Mouse (Mus musculus): ENCODE results near the gene Rasl10a.
A peak's percentile ranks its signal among the peaks of the same experiment; 100 is the strongest.

Rasl10a gene

GRCm38 (mm10) chr11:5052200-5052854, 5.6 kb upstream of the Rasl10a start:
- no peak for DNase-seq (ENCODE audit: low spot score in 2 of 2)

- DNase-seq (ENCODE audit: low spot score in 2 of 2) = no peak
Observed at GRCm38 (mm10) chr11:5054151-5054550, 3.8 kb upstream of the Rasl10a start.

DNA sequence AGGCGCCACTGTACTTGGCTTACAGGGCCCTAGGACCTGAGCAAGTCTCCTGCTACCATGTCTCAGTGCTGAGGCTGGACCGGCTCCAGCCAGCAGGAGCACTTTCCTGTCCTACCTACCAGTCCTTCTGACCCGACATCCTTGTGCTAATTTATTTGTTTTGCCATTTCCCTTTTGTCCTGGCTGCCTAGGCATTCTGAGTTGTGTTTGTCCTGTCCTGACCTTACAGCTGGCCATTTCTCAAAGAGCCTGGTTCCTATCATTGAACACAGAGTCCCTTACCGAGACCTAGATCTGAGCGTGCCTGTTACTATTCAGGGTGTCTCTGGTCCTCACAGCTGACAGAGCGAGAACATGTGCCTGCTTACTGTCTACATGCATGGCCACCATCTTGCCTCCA, 3.1 kb upstream of the Rasl10a start:
- DNase-seq (ENCODE audit: low spot score in 2 of 2) = no peak

DNA sequence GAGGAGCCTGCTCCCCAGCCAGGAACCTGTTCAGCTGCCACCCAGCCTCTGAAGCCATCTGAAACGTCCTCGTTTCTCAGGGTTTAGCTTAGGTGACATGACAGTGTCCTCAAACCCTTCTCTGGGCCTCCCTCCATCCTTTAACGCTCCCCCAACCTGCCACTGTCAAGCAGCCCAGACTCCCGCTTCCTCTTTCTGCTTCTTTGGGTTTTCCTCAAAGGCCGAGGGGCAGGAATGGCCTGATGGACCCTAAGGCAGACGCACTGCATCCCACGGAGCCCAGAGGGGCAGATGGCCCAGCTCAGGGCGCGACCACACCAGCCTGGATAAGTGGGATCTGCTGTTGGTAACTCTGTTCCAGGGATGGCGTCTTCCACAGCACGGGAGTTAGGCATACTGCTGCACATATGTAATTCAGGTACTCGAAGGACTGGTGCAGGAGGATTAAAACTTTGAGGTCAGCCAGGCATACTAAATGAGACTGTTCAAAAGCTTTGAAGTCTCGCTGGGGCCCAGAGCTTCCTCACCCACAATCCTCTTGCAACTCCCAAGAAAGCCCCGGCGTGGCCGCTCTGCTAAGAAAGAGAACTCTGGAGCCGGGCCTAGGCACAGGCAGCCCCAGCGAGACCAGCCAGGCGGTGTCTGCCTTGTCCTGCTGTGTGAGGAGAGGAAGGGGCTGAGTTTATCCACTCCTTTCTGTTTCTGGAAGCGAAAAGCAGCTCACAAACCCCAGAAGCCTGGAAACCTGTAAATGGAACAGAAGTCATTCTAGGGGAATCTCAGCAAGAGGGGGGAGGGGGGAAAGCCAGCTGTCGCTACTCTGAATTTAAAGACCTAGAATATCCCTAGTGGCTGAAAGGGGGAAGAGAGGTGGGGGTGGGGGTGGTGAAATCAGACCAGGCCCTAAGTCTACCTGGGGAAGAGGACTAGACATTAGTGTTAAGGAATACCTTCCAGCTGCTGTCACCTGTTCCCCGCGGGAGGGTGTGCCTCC, 1.7 kb upstream of the Rasl10a start:
- DNase-seq (ENCODE audit: low spot score in 2 of 2) = no peak

DNA sequence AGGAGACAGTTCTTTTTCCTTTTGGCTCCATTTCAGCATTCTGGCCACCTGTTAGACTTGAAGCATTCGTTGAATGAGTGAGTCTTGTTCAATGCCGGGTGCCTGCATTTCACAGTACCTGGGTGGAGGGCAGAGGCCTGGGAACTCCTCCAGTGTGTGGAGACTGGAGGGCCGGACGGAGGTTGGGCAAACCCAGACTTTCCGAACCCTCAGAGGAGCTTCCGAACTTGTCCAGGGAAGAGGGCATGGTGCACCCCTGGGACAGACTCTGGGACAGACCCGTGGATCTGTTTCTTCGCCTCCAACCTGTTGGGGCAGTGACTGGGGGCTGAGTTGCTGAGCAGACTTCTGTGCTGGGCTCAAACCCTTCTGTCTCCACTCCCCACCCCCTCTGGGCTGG, 864 bp upstream of the Rasl10a start:
- DNase-seq (ENCODE audit: low spot score in 2 of 2) = no peak

- DNase-seq (ENCODE audit: low spot score in 2 of 2) = no peak
Observed at GRCm38 (mm10) chr11:5057541-5057855, 430 bp upstream of the Rasl10a start.

GRCm38 (mm10) chr11:5058783-5059182, 855 bp downstream of the Rasl10a start:
- DNase-seq (ENCODE audit: low spot score in 2 of 2) = no peak

DNA sequence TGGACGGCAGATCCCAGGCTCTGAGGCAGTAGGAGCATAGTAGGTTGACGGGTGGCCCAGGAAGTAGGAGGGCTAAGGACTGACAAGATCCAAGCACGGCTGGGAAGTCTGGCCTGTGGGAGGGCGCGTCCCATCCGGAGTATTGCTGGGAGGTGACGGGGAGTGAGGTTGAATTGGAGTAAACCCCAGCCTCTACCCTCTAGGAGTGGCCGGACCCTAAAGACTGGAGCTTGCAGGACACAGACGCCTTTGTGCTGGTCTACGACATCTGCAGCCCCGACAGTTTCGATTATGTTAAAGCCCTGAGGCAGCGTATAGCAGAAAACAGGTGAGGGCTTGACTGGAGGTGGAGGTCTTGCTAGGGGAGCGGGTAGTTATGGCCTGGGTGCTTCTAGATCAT, 1.3 kb downstream of the Rasl10a start:
- no peak for DNase-seq (ENCODE audit: low spot score in 2 of 2)

GRCm38 (mm10) chr11:5059704-5060156, 1.8 kb downstream of the Rasl10a start:
- DNase-seq (ENCODE audit: low spot score in 2 of 2) = peak; percentile 35 to 60

DNA sequence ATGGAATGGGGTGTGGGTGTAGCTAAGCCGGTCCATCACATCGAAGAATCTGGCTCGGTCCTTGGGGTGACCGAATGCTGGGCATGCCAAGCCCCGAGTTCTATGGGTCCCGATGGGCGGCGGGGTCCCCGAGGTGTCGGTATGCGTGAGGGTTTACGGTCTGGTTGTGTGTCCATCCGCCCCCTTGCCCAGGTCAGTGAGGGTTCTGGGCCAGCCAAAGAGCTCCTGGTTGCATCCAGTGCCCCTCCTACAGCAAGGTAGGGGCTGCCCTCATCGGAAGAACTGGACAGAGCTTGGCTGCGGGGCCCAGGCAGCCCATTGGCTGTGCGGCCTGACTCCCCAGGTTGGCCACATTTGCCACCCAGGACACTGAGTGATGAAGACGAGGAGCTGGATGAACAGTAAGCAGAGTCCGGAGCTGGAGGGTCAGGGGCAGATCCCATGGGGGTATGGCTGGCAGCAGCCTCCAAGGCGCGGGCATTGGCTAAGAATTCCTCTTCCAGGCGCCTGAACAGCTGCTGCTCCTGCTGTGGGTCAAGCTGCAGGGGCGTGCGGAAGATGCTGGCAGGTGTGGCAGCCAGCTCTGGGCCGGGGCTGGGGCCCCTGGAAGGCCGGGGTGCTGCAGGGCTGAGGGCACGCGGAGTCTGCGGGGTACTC, 3.0 kb downstream of the Rasl10a start:
- DNase-seq (ENCODE audit: low spot score in 2 of 2) = no peak

GRCm38 (mm10) chr11:5061413-5062139, 3.6 kb downstream of the Rasl10a start:
- DNase-seq (ENCODE audit: low spot score in 2 of 2) = peak; percentile 85 to 87

- no peak for DNase-seq (ENCODE audit: low spot score in 2 of 2)
Observed at GRCm38 (mm10) chr11:5062326-5062725, 4.4 kb downstream of the Rasl10a start.

- no peak for DNase-seq (ENCODE audit: low spot score in 2 of 2)
Observed at GRCm38 (mm10) chr11:5062860-5063505, 5.1 kb downstream of the Rasl10a start.

DNA sequence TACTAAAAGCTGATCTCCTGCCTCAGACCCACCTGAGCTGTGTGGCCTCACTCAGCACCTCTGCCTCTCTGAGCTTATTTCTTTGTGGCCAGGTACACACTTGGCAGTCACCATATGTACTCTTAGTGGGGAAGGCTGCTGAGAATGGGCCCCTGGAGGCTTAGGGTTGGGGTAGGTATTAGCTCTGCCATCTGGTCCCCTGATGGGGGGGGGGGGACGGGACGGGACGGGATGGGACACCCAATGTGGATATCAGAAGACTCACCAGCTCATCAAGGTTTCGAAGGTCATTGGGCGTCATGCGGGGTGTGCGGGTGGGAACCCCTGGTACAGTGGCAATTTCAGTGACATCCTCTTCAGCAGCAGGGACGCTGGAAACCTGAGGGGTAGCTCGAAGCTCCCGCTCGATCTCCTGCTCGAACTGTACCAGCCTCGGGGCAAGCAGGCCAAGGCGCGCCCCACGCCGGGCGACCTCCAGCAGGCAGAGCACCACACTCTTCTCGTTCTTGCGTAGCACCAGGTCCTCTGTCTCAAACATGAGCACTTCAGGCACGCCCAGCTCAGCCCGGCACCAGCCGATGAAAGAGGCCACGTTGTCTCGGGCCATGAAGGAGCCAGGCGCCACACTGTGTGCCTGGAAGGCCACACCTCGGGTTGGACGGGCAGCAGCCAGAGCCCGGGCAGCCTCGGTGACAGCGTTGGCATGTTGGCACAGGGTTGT, 5.8 kb downstream of the Rasl10a start:
- no peak for DNase-seq (ENCODE audit: low spot score in 2 of 2)

- DNase-seq (ENCODE audit: low spot score in 2 of 2) = no peak
Observed at GRCm38 (mm10) chr11:5064282-5065055, 6.5 kb downstream of the Rasl10a start.

GRCm38 (mm10) chr11:5065056-5065821, 7.3 kb downstream of the Rasl10a start, which contains the start of gene Gas2l1:
Gene Gas2l1 (minus strand): TSS chr11:5065327.
- DNase-seq (ENCODE audit: low spot score in 2 of 2) = peak in 1 of 2 experiments; percentile 44

GRCm38 (mm10) chr11:5067063-5067462, 9.1 kb downstream of the Rasl10a start:
- DNase-seq (ENCODE audit: low spot score in 2 of 2) = no peak

GRCm38 (mm10) chr11:5068126-5068971, 10.4 kb downstream of the Rasl10a start:
- no peak for DNase-seq (ENCODE audit: low spot score in 2 of 2)

All from natural killer cell, adult 2 months (primary cell).